Comparison of ENCODE assay signal across 19 mouse cellular contexts in genomic region chr7:49093596-49093995, GRCm38 (mm10).
DNase-seq lines count a peak whose midpoint lies in the region; ATAC-seq and TF ChIP-seq lines count a peak whose summit lies in the region.
"Had no signal": no experiment of that assay in that cellular context is flagged by ENCODE, and none has a peak within 500 bp of the region (broad histone marks: within the 10 kb centered on the region; RNA-seq: fewer than 3 reads in every experiment).

No protein-coding gene starts in this region.

- TF ChIP-seq CTCF in liver, adult 2 months (IDR thresholded peaks at IDR 0.05; ENCODE audit: low read depth, low read length): no peak

- no peak overlapping the region for H3K4me3 ChIP-seq in liver, adult 2 months (ENCODE audit: insufficient read depth, low read depth, low read length)
- H3K4me3 ChIP-seq in liver, embryonic 11.5 days (ENCODE audit: low read depth, low read length): no peak overlapping the region
- H3K4me3 ChIP-seq in intestine, embryonic 16.5 days (ENCODE audit: low read length): no peak overlapping the region
- H3K4me3 ChIP-seq in hindbrain, embryonic 14.5 days (replicated peaks; ENCODE audit: low read length): no peak overlapping the region
- H3K4me3 ChIP-seq in midbrain, embryonic 16.5 days (ENCODE audit: low read depth, low read length): no peak overlapping the region
- H3K4me3 ChIP-seq: embryonic facial prominence, embryonic 12.5 days; hindbrain, embryonic 15.5 days; megakaryocyte, embryonic 14.5 days; neural tube, embryonic 15.5 days had no signal

- H3K27ac ChIP-seq in liver, adult 2 months (replicated peaks; ENCODE audit: insufficient read depth, low read depth, low read length): no peak overlapping the region
- no peak overlapping the region for H3K27ac ChIP-seq in liver, embryonic 11.5 days (ENCODE audit: low read depth, low read length)
- H3K27ac ChIP-seq in intestine, embryonic 16.5 days (ENCODE audit: low read length): no peak overlapping the region
- H3K27ac ChIP-seq in hindbrain, embryonic 14.5 days: no peak overlapping the region
- no peak overlapping the region for H3K27ac ChIP-seq in midbrain, embryonic 16.5 days (ENCODE audit: low read length)
- H3K27ac ChIP-seq: embryonic facial prominence, embryonic 12.5 days; hindbrain, embryonic 15.5 days; liver, embryonic 14.5 days; neural tube, embryonic 15.5 days had no signal

- WGBS in liver, adult 2 months: 75% methylated on average over 6 of the region's 6 CpGs
- WGBS in liver, embryonic 11.5 days: 68% methylated on average over 6 of the region's 6 CpGs
- 75% methylated on average over 6 of the region's 6 CpGs for WGBS in intestine, embryonic 16.5 days
- 82% methylated on average over 6 of the region's 6 CpGs for WGBS in hindbrain, embryonic 14.5 days
- WGBS in midbrain, embryonic 16.5 days: 77% methylated on average over 6 of the region's 6 CpGs

- no peak for TF ChIP-seq POLR2A in liver, adult 2 months (IDR thresholded peaks at IDR 0.05; ENCODE audit: extremely low read depth, insufficient read depth, low read length)

- no peak overlapping the region for H3K4me2 ChIP-seq in liver, embryonic 11.5 days
- no peak overlapping the region for H3K4me2 ChIP-seq in intestine, embryonic 16.5 days (ENCODE audit: low read depth, low read length)
- no peak overlapping the region for H3K4me2 ChIP-seq in hindbrain, embryonic 14.5 days (replicated peaks)
- no peak overlapping the region for H3K4me2 ChIP-seq in midbrain, embryonic 16.5 days (ENCODE audit: low read length)
- H3K4me2 ChIP-seq: embryonic facial prominence, embryonic 12.5 days; hindbrain, embryonic 15.5 days; neural tube, embryonic 15.5 days had no signal

- no peak overlapping the region for H3K9ac ChIP-seq in liver, adult 2 months (ENCODE audit: low read depth, low read length)
- H3K9ac ChIP-seq in liver, embryonic 11.5 days (ENCODE audit: low read depth, low read length): no peak overlapping the region
- H3K9ac ChIP-seq in intestine, embryonic 16.5 days (ENCODE audit: low read depth, low read length): no peak overlapping the region
- no peak overlapping the region for H3K9ac ChIP-seq in hindbrain, embryonic 14.5 days
- no peak overlapping the region for H3K9ac ChIP-seq in midbrain, embryonic 16.5 days (ENCODE audit: low read depth, low read length)
- H3K9ac ChIP-seq: embryonic facial prominence, embryonic 12.5 days; forebrain, postnatal 0 days; hindbrain, embryonic 15.5 days; liver, embryonic 14.5 days; neural tube, embryonic 15.5 days had no signal

- DNase-seq in liver, adult 2 months (ENCODE audit: extremely low read depth, low read depth, low spot score): peak; percentile 1
- no peak for DNase-seq in liver, embryonic 11.5 days (ENCODE audit: low spot score)
- DNase-seq in 416B (ENCODE audit: low read depth): peak; percentile 46
- DNase-seq in Muller cell, postnatal 12 days (ENCODE audit: inconsistent ontology term): peak; percentile 24
- DNase-seq in hindbrain, embryonic 14.5 days (ENCODE audit: low spot score): no peak
- DNase-seq: cerebellum, adult 11-12 months; forebrain, postnatal 0 days; heart, adult 11 months; kidney, adult 18-20 months; kidney, postnatal 10 days; thymus, adult 18-20 months had no signal

- no peaks in the 10 kb centered on the region for H3K79me2 ChIP-seq in liver, adult 2 months (ENCODE audit: control insufficient read depth, insufficient read depth, low read length)

- H3K9me3 ChIP-seq in liver, embryonic 11.5 days (ENCODE audit: control insufficient read depth, low read length): no peaks in the 10 kb centered on the region
- H3K9me3 ChIP-seq in intestine, embryonic 16.5 days (ENCODE audit: control insufficient read depth, low read length): no peaks in the 10 kb centered on the region
- H3K9me3 ChIP-seq in hindbrain, embryonic 14.5 days (ENCODE audit: control insufficient read depth, low read length): no peaks in the 10 kb centered on the region
- H3K9me3 ChIP-seq in midbrain, embryonic 16.5 days (replicated peaks; ENCODE audit: control insufficient read depth, low read length, poor library complexity, severe bottlenecking): no peaks in the 10 kb centered on the region
- H3K9me3 ChIP-seq: embryonic facial prominence, embryonic 12.5 days; hindbrain, embryonic 15.5 days; megakaryocyte, embryonic 14.5 days; neural tube, embryonic 15.5 days had no signal

- H3K27me3 ChIP-seq in liver, adult 2 months (ENCODE audit: control insufficient read depth, insufficient read depth, low read length): no peaks in the 10 kb centered on the region
- peaks cover 7% of the 10 kb centered on the region for H3K27me3 ChIP-seq in liver, embryonic 11.5 days (replicated peaks; ENCODE audit: control insufficient read depth, insufficient read depth, low read length)
- H3K27me3 ChIP-seq in intestine, embryonic 16.5 days (replicated peaks; ENCODE audit: control insufficient read depth, insufficient read depth, low read length): no peaks in the 10 kb centered on the region
- H3K27me3 ChIP-seq in hindbrain, embryonic 14.5 days (ENCODE audit: control insufficient read depth, insufficient read depth, low read length): no peaks in the 10 kb centered on the region
- no peaks in the 10 kb centered on the region for H3K27me3 ChIP-seq in midbrain, embryonic 16.5 days (ENCODE audit: control insufficient read depth, insufficient read depth, low read depth, low read length)
- H3K27me3 ChIP-seq: hindbrain, embryonic 15.5 days had no signal

- H3K4me1 ChIP-seq in liver, adult 2 months (ENCODE audit: control insufficient read depth, insufficient read depth, low read length): no peaks in the 10 kb centered on the region
- H3K4me1 ChIP-seq in liver, embryonic 11.5 days (replicated peaks; ENCODE audit: control insufficient read depth, insufficient read depth, low read length): no peaks in the 10 kb centered on the region
- no peaks in the 10 kb centered on the region for H3K4me1 ChIP-seq in intestine, embryonic 16.5 days (ENCODE audit: control insufficient read depth, insufficient read depth, low read length)
- peaks cover 36% of the 10 kb centered on the region for H3K4me1 ChIP-seq in hindbrain, embryonic 14.5 days (replicated peaks; ENCODE audit: control insufficient read depth, insufficient read depth, low read length)
- peaks cover 2% of the 10 kb centered on the region; the same call in 1 of the 2 replicates for H3K4me1 ChIP-seq in midbrain, embryonic 16.5 days (ENCODE audit: control insufficient read depth, insufficient read depth, low read length)
- H3K4me1 ChIP-seq: embryonic facial prominence, embryonic 12.5 days; megakaryocyte, embryonic 14.5 days had no signal

- ATAC-seq in liver, embryonic 11.5 days (replicated peaks; ENCODE audit: low FRiP score): no peak
- ATAC-seq in monocyte, adult 5-6 weeks (replicated peaks; ENCODE audit: insufficient number of reproducible peaks, low FRiP score, low TSS enrichment, poor library complexity, severe bottlenecking): peak; percentile 83
- no peak for ATAC-seq in intestine, embryonic 16.5 days
- ATAC-seq in hindbrain, embryonic 14.5 days (ENCODE audit: low FRiP score): no peak
- ATAC-seq in midbrain, embryonic 16.5 days: no peak

- H3K36me3 ChIP-seq in liver, adult 2 months (ENCODE audit: control insufficient read depth, insufficient read depth, low read length): no peaks in the 10 kb centered on the region
- H3K36me3 ChIP-seq in liver, embryonic 11.5 days (ENCODE audit: control insufficient read depth, insufficient read depth, low read length): no peaks in the 10 kb centered on the region
- H3K36me3 ChIP-seq in intestine, embryonic 16.5 days (ENCODE audit: control insufficient read depth, insufficient read depth, low read length): no peaks in the 10 kb centered on the region
- no peaks in the 10 kb centered on the region for H3K36me3 ChIP-seq in hindbrain, embryonic 14.5 days (replicated peaks; ENCODE audit: control insufficient read depth, insufficient read depth)
- H3K36me3 ChIP-seq in midbrain, embryonic 16.5 days (ENCODE audit: control insufficient read depth, insufficient read depth, low read length): no peaks in the 10 kb centered on the region
- H3K36me3 ChIP-seq: embryonic facial prominence, embryonic 12.5 days; hindbrain, embryonic 15.5 days; neural tube, embryonic 15.5 days had no signal

Comparison
In these comparisons a context has a peak if more than half of its experiments do, and no peak if none do; other contexts are left out.
1. DNase-seq: peak in liver, adult 2 months (single experiment), 416B (single experiment) and Muller cell, postnatal 12 days (single experiment); none in liver, embryonic 11.5 days (single experiment) and hindbrain, embryonic 14.5 days (single experiment).